Mouse (Mus musculus) gastrocnemius, postnatal 14 days (tissue): Measurements from ENCODE around the gene Gm44965. TPM values are rescaled to one million over a fixed set of nuclear protein-coding genes. Genes with fewer than 3 reads are reported as not detected.

ENCODE experiments used
- DNase-seq: peaks from one replicate; pipeline ENCODE4 v3.0.0; 2021; ENCODE audit warnings: mixed read lengths
- intact Hi-C: fragments of 180-260 bp; cut with DNase I; formaldehyde crosslinking; loops from one replicate; pipeline ENCODE4 v1.15.1; 2025; ENCODE audit warnings: low total_unique reads
- total RNA-seq, 2 experiments: library from RNA; stranded (reverse); gene quantifications; 2 replicates each; pipeline ENCODE4 v1.2.3; 2021

Gm44965 gene
- total RNA-seq, 2 experiments from 2014 or later: 2.0 TPM; not detected in 1

DNA sequence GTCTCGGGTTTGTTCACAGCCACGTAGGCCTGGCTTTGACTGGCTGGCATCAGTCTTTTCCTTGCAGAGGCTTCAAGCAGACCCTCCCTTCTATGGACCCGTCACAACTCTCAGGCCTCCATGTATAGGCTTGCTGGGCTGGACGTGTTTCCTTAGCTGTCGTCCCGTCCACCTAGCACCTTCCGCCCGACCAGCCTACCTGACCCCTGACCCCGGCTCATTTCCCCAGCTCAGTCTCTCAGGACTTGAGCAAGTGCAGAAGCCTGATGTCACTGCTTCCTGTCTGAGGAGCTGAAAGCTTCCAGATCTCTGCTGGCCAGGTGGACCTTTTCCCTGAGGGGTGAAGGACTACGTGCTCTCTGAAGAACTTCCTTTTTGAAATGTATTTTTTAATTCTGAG lies 20.5 kb upstream of the Gm44965 start:
- intact Hi-C loops: no loop called here

DNA sequence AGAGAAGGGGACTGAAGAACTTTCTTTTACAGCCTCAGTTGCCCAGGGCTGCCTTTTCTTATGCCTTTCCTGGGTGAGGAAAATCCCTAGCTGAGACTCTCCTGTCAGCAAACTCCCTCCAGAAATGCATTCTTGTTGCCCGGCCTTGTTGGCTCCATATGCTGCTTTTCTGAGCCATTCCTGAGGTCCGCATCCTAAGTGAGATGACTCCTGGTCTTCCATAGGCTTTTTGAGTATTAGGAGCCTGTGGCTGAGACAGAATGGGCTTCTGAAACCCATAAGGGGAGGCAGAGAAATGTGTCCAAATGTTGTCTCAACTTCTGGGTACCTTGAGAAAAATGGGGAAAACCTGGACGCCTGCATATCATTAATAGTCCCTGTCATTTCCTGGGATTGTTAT lies 19.8 kb upstream of the Gm44965 start:
- intact Hi-C loops: no loop called here
- DNase-seq: no peak

More for the DNA sequence above, 20.5 kb upstream of the Gm44965 start:
- DNase-seq: no peak

DNA sequence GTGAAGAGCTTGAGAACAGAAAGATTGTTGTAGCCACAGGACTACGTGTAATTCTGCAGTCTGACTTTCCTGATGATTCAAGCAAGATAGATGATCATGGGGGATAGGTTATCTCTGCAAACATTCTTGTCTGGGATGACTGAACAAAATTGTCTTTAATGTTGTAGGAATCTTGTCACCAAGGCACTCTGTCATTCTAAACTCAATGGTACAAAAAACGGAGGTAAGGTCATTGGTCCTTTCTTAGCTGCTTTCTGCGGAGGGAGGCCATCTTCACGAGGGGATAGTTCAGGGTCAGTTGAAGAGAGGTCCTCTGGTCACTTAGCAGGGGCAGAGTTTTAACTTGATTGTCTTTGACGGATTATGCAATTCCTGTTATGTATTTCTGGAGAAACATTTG lies 15.0 kb upstream of the Gm44965 start:
- intact Hi-C loops: no loop called here
- no peak for DNase-seq

DNA sequence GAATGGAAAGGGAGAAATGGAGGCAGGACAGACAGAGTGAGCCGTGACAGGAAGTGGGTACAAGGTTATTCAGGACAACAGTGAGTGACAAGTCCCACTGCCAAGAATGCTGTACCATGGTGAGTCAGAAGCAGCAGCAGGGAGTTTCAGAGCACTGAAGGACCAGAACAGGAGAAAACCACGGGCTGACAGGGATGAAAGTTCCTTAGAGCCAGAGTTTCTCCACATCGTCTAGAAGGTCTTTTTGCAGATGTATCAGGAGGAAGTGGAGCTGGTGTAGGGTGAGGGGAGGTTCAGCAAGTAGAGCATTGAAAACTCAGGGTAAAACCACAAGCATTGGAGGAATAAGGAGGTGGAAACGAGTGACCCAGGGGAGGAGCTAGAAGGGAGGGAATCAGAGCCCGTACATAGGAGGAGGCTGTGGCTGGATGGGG lies 14.5 kb upstream of the Gm44965 start:
- DNase-seq: no peak
- intact Hi-C loops: no loop called here

DNA sequence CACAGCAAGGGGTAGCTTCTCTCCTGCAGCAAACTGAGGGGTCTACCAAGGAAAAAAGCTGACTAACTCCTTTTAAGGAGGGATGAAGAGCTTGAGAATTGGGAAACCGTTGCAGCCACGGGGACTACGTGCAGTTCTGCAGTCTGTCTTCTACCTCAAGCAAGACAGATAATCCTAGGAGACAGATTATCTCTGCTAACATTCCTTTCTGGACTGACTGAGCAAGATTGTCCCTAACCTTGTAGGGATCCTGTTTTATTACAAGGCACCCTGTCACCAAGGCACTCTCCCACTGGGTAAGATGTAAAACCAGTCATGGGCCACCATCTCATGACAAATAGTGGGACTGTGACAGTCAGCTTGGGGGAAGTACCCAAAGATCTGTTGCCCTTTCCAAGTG lies 12.5 kb upstream of the Gm44965 start:
- no peak for DNase-seq
- intact Hi-C loops: loop anchor here (5.0 kb wide), 1 partner anchor 61 kb away; no protein-coding TSS in a partner anchor

DNA sequence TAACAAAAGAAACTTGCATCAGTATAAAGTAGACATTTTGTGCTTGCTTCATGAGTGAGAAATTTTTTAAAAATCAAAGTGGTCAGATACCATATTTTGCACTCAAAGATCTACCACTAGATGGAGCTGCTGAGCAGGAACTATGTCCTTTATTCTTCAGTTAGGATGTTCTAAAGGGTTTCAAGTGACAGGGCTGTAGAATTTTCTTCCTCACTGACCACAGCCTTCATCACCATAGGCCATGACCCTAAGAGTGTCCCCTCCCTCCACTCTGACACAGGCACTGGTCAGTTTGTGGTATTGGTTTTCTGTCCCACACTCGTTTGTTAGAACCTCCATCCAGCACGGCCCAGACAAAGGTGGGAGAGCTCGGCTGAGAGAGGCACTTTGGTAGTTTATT lies 11.7 kb upstream of the Gm44965 start:
- DNase-seq: no peak
- intact Hi-C loops: loop anchor here (5.0 kb wide), 1 partner anchor 60 kb away; no protein-coding TSS in a partner anchor

DNA sequence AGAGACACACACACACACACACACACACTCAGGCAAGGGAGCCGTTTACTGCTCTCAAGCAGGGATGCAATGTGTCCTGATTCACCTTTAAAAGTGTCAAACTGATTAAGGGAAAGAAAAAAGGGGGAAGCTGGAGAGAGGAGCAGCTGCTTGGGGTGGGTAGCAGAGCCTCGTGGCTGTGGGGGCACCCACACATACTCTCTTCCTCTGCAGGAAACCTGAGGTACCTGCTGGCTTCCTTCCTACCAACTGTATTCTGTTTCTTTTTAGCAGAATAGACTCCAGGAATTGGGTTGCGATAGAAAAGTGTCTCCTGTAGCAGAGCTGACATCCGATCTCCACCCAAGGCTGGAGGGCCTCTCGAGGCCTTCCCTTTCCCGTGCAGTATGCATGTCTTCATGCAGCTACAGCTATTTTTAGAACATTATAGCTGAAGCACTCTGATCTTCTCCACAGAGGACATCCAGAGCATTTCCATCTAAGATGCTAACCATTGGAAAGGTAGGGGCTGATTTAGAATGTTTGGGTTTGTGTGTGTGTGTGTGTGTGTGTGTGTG lies 4.5 kb upstream of the Gm44965 start, which contains the start of gene Gm45021:
Gene Gm45021 (plus strand): TSS at position 417 of the 557 bp plus-strand sequence.
- intact Hi-C loops: no loop called here
- no peak for DNase-seq

DNA sequence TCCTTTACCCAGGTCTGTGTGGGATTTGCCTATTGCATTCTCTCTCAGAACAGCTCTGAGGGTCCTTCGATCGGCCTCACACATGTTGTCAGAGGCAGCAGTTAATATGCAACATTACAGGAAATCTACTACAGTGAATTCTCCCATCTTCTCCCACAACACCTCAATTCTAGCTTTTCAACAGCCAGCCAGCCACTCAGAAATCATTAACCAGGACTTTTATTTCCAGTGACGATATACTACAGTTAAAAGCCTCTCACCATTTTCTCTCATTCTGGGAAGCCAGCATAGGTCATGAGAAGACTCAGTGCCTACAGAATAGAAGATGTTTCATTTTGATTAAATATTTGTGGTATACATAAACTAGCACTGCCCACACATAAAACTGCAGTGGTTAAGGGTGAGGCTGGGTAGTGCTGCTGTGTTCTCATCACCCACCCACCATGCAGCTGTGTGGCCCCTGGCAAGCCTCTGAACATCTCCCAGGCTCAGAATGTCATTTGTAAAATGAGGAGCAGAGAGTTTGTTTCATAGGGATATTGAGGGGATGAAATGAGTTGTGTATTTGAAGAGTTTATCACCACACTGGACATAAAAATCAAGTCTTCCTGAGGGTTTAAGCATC lies 2.4 kb upstream of the Gm44965 start:
- intact Hi-C loops: loop anchor here (5.0 kb wide), 1 partner anchor 44 kb away; no protein-coding TSS in a partner anchor
- no peak for DNase-seq

DNA sequence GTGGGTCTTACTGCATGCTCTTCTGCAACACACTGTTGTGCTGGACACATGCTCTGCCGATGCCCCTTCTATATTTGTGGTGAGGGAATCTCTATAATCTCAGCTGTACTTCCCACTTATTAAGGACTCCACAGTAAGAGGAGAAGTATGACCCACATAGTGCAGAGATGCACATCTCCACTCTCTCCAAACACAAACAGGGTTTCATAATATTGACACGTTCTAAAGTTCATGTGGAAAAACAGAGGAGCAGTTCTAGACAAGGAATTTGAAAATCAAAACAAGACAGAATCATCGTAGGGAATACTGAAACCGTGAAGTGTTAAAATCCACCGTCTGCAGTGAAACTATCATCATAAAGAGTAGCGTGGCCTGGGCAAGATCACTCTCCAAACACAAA lies 1.9 kb upstream of the Gm44965 start:
- DNase-seq: no peak
- intact Hi-C loops: loop anchor here (5.0 kb wide), 1 partner anchor 45 kb away; no protein-coding TSS in a partner anchor

DNA sequence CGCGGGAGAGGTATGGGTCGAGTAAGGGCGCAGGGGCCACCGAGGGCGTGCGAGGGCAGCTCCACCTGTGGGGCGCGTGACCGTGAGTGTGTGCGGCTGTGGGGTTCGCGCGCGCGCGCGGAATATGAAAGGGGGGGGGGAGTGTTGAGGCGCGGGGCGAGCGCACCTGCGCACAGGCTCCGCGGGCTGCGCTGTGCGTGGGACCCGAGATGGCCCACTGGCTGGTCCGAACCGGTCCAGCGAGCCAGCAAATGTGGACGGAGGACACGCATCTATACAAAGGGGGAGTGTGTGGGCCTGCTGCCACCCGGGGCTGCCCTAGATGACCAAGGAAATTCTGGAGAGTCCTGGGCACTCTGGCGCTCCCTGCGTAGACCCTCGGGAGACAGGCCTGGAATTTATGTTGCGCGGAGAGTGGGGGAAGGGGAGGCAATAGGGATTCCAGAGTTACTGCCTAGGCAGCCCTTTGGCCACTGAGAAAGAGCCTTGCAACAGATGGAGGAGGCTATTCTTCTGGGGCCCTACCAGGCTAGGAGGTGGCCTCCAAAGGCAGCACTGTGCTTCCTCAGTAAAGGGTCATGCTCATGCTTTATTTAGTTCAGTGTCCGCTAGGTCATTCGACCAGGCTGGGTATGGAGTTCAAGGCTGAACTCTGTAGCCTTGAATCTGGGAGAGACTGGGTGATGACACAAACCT lies 450 bp downstream of the Gm44965 start:
- intact Hi-C loops: loop anchor here (5.0 kb wide), 1 partner anchor 47 kb away; no protein-coding TSS in a partner anchor
- peak; percentile 34 for DNase-seq

DNA sequence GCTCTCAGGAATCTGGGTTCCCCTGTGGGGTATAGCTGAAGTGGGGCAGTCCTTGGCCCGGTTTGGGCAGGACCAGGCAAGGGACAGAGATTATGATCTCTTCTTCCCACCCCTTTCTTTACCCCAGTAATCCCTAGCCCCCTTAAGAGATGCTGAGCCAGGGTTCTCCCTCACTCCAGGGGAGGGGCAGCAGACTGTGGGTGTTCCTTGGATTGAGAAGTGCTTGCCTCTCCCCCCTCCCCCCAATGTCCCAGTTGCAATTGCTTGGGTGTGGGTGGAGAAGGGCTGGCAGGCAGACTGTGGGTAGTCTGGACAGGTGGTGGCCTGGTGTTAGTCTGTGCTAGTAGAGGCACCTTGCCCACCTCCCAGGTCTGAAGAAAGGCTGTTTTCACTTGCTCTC lies 1.5 kb downstream of the Gm44965 start:
- intact Hi-C loops: no loop called here
- DNase-seq: peak; percentile 9

DNA sequence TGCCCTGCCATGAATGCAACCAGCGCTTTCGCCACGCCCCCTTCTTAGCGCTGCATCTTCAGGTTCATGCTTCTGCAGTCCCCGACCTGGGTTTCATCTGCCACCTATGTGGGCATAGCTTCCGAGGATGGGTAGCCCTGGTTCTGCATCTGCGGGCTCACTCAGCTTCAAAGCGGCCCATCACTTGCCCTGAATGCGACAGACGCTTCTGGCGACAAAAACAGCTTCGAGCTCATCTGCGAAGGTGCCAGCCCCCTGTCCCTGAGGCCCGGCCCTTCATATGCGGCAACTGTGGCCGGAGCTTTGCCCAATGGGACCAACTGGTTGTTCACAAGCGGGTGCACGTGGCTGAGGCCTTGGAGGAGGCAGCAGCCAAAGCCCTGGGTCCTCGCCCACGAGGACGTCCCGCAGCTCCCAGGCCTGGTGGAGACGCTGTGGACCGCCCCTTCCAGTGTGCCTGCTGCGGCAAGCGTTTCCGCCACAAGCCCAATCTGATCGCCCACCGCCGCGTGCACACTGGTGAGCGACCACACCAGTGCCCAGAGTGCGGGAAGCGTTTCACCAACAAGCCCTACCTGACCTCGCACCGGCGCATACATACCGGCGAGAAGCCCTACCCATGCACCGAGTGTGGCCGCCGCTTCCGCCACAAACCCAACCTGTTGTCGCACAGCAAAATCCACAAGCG lies 2.9 kb downstream of the Gm44965 start:
- intact Hi-C loops: no loop called here
- no peak for DNase-seq

DNA sequence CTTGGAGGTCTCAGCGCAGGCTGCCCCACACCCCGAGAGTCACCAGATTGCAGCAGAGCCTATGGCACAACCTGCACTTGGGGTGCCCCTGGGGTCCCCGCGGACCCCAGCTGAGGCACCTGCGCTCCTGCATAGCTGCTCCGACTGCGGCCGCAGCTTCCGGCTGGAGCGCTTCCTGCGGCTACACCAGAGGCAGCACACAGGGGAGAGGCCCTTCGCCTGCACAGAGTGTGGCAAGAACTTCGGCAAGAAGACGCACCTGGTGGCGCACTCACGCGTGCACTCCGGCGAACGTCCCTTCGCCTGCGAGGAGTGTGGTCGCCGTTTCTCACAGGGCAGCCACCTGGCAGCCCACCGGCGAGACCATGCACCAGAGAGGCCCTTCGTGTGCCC lies 3.5 kb downstream of the Gm44965 start:
- intact Hi-C loops: no loop called here

DNA sequence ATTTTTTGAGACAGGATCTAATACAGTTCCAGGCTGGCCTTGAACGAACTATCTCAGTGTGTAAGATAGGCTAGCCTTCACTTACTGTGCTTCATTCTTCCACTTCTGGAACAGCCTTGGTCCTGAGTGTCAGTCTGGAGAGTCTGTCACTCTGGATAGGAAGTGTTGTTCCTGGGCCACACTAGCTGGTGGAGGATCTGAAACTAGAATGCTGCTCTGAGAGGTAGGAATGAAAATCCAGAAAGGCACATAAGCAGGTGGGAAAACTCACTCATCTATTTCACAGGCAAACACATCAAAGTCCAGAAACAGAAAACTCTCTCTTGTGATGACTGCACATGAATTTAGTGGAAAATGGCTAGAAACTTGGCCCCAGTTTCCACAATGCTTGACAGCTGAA lies 6.9 kb downstream of the Gm44965 start:
- intact Hi-C loops: no loop called here

More for the DNA sequence above, 3.5 kb downstream of the Gm44965 start:
- DNase-seq: no peak

DNA sequence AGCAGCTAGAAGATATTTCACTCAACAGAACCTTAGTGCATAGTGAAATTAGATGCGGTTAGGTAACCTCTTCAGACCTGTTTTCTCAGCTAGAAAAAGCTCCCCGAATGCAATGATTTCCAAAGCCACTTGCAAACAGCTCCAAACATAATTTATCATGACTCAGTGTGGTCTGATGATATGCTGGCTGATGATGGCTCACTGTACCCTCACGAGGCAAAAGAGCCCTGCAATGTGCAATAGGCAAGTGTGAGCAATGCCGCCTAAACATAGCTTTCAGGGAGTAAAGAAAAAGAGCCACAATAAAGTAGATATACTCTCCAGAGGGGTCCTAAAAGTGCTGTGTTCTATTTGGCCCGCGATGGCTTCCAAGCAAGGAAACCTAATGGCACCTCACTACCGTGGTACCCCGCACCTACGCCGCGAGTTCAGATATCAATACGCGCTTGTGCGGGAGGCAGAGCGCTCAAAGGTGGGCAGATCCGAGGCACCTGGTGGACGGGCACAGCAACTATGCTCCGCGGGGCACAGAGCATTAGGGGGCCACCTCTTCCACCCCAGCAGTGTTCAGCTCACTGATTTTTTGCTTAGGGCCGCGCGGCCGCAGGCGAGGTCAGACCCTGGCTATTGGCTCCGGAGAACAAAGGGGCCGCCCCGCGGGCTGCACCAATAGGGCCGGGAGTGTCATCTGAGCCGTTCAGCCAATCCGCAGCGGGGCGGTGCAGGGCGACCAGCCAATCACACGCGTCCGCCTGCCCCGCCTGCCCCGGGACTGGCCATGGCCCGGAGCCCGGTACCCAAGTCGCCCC lies 7.7 kb downstream of the Gm44965 start, which contains the start of gene Zfp775:
Gene Zfp775 (plus strand): TSS at position 793 of the 809 bp plus-strand sequence.
- intact Hi-C loops: no loop called here
- peak; percentile 99 for DNase-seq

More for the DNA sequence above, 6.9 kb downstream of the Gm44965 start:
- no peak for DNase-seq

DNA sequence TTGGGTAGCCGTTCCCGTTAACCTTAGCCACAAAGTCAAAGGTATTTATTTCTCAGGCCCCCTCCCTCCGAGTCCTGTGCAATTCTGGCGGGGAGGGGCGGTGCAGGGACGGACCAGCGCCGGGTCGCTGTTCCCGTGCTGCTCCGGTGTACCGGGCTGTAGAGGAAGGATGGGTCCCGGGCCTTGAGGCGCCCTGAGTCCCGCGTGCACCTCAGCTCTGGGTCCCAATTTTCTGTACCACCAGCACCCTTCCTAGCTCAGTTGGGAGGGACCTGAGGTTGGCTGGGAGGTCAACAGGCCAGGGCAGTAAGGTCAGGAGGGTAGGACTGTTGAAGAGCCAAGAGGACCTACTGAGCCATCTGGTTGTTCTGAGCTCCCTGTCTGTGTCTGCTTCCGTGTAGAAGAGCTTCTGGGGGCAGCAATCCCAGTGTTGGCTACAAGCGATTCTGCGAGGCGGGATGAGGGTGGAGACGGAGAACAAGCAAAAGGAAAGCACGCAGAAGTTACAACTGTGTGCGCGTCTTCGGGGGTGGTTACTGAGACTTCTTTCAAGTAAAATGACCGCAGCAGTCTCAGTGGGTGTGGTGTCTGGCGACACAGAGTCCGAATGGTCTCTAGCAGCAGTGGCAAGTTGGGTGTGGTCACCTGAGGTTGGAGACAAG lies 8.5 kb downstream of the Gm44965 start:
- peak; percentile 27 for DNase-seq
- intact Hi-C loops: no loop called here

DNA sequence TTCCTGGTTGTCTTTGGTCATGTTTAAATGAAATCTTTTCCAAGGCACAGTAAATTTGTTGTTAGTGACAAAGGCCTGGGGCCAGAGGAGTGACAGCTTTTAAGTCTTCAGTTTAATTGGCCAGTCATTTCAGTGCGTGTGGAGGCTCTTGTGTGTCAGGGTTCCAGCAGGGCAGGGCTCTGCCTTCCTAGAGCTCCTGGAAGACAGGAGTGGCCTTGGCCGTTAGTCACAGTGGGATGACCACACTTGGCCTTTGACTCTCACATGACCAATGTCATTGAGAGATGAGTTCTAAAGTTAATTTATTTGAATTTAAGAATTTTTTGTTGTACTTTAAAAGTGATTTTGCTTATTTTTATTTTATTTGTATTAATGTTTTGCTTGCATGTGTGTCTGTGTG lies 14.4 kb downstream of the Gm44965 start:
- intact Hi-C loops: no loop called here
- no peak for DNase-seq

DNA sequence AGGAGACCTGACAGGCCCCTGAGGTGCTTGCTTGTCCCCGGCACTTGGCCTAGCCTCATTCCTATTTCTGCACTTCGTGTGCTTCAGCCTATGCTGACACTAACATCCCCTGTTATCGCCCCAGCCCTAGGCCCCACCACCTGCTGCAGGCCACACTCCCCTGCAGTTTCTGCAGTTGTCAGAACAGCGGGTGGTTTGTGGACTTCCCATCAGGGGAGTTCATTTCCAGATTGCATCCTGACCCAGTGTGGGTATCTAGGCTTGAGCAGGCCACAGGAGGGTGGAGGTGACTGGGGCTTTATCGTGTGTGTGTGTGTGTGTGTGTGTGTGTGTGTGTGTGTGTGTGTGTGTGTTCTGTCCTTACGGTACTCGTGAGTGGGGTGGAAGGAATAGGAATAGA lies 15.8 kb downstream of the Gm44965 start:
- intact Hi-C loops: no loop called here
- no peak for DNase-seq

DNA sequence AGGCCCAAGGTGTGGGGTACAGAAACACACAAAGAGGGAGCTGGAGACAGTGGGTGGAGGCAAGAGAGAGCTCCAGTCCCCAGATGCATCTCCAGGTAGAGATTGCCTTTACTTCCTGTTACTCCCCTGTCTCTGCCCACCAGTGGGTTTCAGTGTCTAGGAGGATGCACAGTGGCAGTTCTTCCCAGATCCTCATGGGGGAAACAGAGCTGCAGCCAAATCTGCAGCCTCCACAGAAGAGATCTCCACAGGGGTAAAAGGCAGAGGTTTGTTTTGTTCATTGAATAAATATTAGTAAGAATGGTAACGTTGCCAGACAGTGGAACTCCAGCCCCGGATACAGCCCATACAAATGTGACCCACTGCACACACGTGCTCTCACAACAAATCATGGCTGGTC lies 16.9 kb downstream of the Gm44965 start:
- intact Hi-C loops: loop anchor here (2.0 kb wide), 1 partner anchor 30 kb away; no protein-coding TSS in a partner anchor
- DNase-seq: no peak
